Mouse (Mus musculus) ES-E14 (cell line): Measurements from ENCODE around the gene Eif2b5.

Source experiments
- CHD2 ChIP-seq: IDR thresholded peaks from 2 replicates; pipeline ENCODE4 v1.6.1; 2014; ENCODE audit warnings: mild to moderate bottlenecking, low read depth, low read length, inconsistent platforms
- MAFK ChIP-seq: IDR thresholded peaks from 2 replicates; pipeline ENCODE4 v1.6.1; 2014; ENCODE audit warnings: mild to moderate bottlenecking, low read depth, low read length, inconsistent platforms; ENCODE audit not compliant: insufficient read depth
- ZC3H11A ChIP-seq: IDR thresholded peaks from 2 replicates; pipeline ENCODE4 v1.6.1; 2012; ENCODE audit warnings: low read depth, mild to moderate bottlenecking, inconsistent platforms, low read length, borderline replicate concordance
- ZNF384 ChIP-seq: IDR thresholded peaks from 2 replicates; pipeline ENCODE4 v1.6.1; 2012; ENCODE audit warnings: low read depth, low read length, inconsistent platforms

DNA sequence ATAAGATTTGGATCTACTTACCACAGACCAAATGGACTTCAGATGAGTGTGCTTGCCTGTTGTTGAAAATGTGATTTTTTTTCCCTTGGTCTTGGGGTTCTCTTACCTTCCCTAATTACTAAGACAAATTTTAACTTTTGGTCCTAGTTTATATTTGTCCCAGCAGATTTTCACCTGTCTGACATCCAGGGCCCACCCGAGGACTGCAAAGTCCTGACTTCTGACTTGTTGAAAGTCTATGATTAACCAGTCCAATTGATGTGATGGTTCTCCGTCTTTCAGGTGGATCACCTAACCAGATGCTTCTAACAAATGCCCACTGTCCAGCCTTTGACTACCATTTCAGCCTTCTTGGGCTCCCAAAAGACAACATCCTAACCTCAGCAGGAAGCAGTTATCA lies 27.6 kb upstream of the Eif2b5 start:
- no peak for TF ChIP-seq ZC3H11A
- TF ChIP-seq MAFK, result no peak
- no peak for TF ChIP-seq CHD2
- no peak for TF ChIP-seq ZNF384
